Mouse (Mus musculus) gastrocnemius, adult 8-10 months (tissue): ENCODE results near the gene Man2b1. TPM values are rescaled to one million over a fixed set of nuclear protein-coding genes. Genes with fewer than 3 reads are reported as not detected.
"Not testable (repeated sequence)": the region's sequence is repeated elsewhere in the genome, so short reads cannot be mapped to it uniquely, and the experiment has no call there.

Source experiments
- DNase-seq, 2 experiments: peaks; one replicate each; pipeline ENCODE4 v3.0.0; 2022; ENCODE audit warnings: low spot score in 2 of 2
- microRNA-seq: library from miRNA; unstranded; fragments of <30 nt; microRNA quantifications from one replicate; pipeline ENCODE4 v1.2.0, GENCODE M21; 2022
- total RNA-seq, 4 experiments: library from RNA; stranded (reverse); gene quantifications; 2 replicates each; pipeline ENCODE4 v1.2.4; 2022

The Man2b1 gene
- total RNA-seq, 4 experiments from 2014 or later, result 6.4 to 9.8 (median 8.1) TPM

GRCm38 (mm10) chr8:85119052-85119981 is 36.2 kb downstream of the Man2b1 start:
- DNase-seq, result peak; percentile 47 to 59

GRCm38 (mm10) chr8:85120251-85120650 is 37.2 kb downstream of the Man2b1 start:
- DNase-seq, result not testable (repeated sequence)

DNA sequence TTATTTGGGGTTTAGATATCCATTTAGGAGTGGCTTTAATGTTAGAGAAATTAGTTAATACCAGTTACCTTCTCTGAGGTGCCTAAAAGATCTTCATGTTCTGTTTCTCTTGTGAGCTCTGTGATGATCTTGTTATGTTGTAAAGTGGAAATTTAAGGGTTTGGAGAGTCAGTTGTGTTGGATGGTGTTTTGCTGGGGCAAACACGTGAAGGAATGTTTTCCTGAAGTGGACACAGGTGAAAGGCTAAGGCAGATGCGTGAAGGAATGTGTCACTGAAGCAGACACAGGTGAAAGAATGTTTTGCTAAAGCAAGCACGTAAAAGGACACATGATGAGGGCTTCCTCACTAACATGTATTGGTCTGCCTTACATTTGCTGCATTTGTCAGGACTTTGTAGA is 39.9 kb downstream of the Man2b1 start, which contains the start of gene Zfp791:
Gene Zfp791, minus strand, starts transcription at position 101 of the 400 bp plus-strand sequence.
- DNase-seq, result no peak

DNA sequence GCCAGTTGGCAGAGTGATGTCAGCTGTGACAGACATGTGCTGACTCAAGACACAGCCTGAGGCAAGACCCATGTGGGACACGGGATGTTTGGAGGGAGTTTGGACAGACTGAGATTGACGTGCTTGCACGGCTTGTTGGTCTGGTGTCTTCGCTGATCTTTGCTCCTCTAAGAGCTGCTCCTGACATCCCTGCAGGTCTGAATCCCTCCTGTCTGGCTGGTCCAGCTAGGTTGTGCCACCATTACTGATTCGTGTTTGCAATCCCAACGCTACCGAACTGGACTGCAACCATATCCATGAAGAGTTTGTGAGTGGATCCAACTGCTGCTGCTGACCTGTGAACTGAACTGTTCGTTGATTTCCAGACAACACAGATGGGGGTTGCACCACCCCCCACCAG is 40.6 kb downstream of the Man2b1 start:
- no peak for DNase-seq

GRCm38 (mm10) chr8:85132335-85132734 is 49.3 kb downstream of the Man2b1 start:
- no peak for DNase-seq

DNA sequence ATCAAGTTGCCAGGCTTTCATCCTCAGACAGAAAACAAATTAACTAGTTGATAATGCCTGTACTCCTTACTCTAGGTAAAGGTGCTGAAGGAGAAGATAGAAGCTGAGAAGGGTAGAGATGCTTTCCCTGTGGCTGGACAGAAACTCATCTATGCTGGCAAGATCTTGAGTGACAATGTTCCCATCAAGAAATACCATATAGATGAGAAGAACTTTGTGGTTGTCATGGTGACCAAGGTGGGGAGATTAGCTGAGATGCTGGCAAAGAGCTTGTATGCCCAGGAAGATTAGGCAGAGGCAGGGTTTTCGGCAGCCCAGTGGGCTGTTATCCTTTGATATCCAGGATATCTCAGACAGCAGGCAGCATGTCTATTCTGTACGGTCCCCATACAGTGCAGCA is 52.6 kb downstream of the Man2b1 start:
- DNase-seq, result not testable (repeated sequence)

- no peak for DNase-seq
Observed at GRCm38 (mm10) chr8:85142516-85142915, 59.4 kb downstream of the Man2b1 start.

Small RNAs within 50 kb of the gene (microRNA-seq; reads per million reads assigned to microRNA genes)
- gene Gm23388, result not detected
- not detected for gene Mir7070

Other genes starting within 250 kb of the Man2b1 start
- gene Rad23a, start 242.6 kb upstream of the Man2b1 start, total RNA-seq, result 100 to 1,000 TPM; 168 to 185 (median 180) TPM
- 100 to 1,000 TPM; 148 to 197 (median 154) TPM for gene Calr, start 236.3 kb upstream of the Man2b1 start, total RNA-seq
- gene Farsa, start 226.3 kb upstream of the Man2b1 start, total RNA-seq, result 10 to 100 TPM; 19.2 to 28.8 (median 24.5) TPM
- 1 to 10 TPM in 2 of 4 experiments, under 1 TPM in 2; 0.82 to 2.5 (median 1.5) TPM for gene Syce2, start 211.2 kb upstream of the Man2b1 start, total RNA-seq
- 10 to 100 TPM; 29.4 to 43.6 (median 36.2) TPM for gene Gcdh, start 189.3 kb upstream of the Man2b1 start, total RNA-seq
- gene Klf1, start 181.3 kb upstream of the Man2b1 start, total RNA-seq, result not detected
- 1 to 10 TPM; 3.7 to 8.0 (median 6.1) TPM for gene Dnase2a, start 174.7 kb upstream of the Man2b1 start, total RNA-seq
- under 1 TPM in 1 of 4 experiments, not detected in 3; 0.07 TPM for gene Mast1, start 145.9 kb upstream of the Man2b1 start, total RNA-seq
- not detected for gene Rtbdn, start 136.3 kb upstream of the Man2b1 start, total RNA-seq
- 1 to 10 TPM in 1 of 4 experiments, not detected in 3; 1.1 TPM for gene Gm49661, start 113.8 kb upstream of the Man2b1 start, total RNA-seq
- gene Prdx2, start 113.7 kb upstream of the Man2b1 start, total RNA-seq, result 100 to 1,000 TPM; 173 to 193 (median 187) TPM
- gene Rnaseh2a, start 113.5 kb upstream of the Man2b1 start, total RNA-seq, result 10 to 100 TPM; 20.4 to 26.5 (median 23.9) TPM
- 1 to 10 TPM; 5.9 to 9.6 (median 7.5) TPM for gene Junb, start 104.6 kb upstream of the Man2b1 start, total RNA-seq
- gene Hook2, start 92.7 kb upstream of the Man2b1 start, total RNA-seq, result 1 to 10 TPM; 2.0 to 3.1 (median 2.6) TPM
- gene Best2, start 68.7 kb upstream of the Man2b1 start, total RNA-seq, result not detected
- 10 to 100 TPM; 57.1 to 67.3 (median 58.8) TPM for gene Asna1, start 58.0 kb upstream of the Man2b1 start, total RNA-seq
- gene Trir, start 56.4 kb upstream of the Man2b1 start, total RNA-seq, result 10 to 100 TPM; 57.5 to 74.2 (median 66.1) TPM
- 10 to 100 TPM; 28.3 to 38.4 (median 32.6) TPM for gene Tnpo2, start 46.4 kb upstream of the Man2b1 start, total RNA-seq
- 1 to 10 TPM; 1.4 to 2.5 (median 1.8) TPM for gene Fbxw9, start 23.2 kb upstream of the Man2b1 start, total RNA-seq
- not detected for gene Gm5741, start 15.3 kb upstream of the Man2b1 start, total RNA-seq
- 10 to 100 TPM; 34.1 to 38.9 (median 36.0) TPM for gene Dhps, start 11.5 kb upstream of the Man2b1 start, total RNA-seq
- gene Wdr83os, start 2.5 kb upstream of the Man2b1 start, total RNA-seq, result 10 to 100 TPM; 40.7 to 49.9 (median 46.3) TPM
- 10 to 100 TPM; 15.4 to 20.4 (median 16.0) TPM for gene Wdr83, start 2.0 kb upstream of the Man2b1 start, total RNA-seq
- 1 to 10 TPM in 2 of 4 experiments, under 1 TPM in 2; 0.51 to 1.4 (median 0.90) TPM for gene Zfp791, start 39.8 kb downstream of the Man2b1 start, total RNA-seq
- gene Cks1brt, start 68.7 kb downstream of the Man2b1 start, total RNA-seq, result not detected
- gene Olfr371, start 142.7 kb downstream of the Man2b1 start, total RNA-seq, result not detected
- gene Orc6, start 216.4 kb downstream of the Man2b1 start, total RNA-seq, result 1 to 10 TPM; 3.0 to 4.0 (median 3.2) TPM
- gene Vps35, start 216.5 kb downstream of the Man2b1 start, total RNA-seq, result 10 to 100 TPM; 54.5 to 57.3 (median 55.8) TPM